Mouse (Mus musculus) forebrain, embryonic 13.5 days (tissue): ENCODE results near the gene Golim4. TPM values are rescaled to one million over a fixed set of nuclear protein-coding genes. Genes with fewer than 3 reads are reported as not detected.

Experiments used
- ATAC-seq: fragments of 200-750 bp; cut with Nextera tagmentation; 2 replicates; pipeline ENCODE4 v1.8.0; 2017
- H3K27ac ChIP-seq: fragments of 300-500 bp; sonication (generic); 2 replicates; pipeline ENCODE4 v1.5.1; 2015; ENCODE audit warnings: inconsistent platforms, mild to moderate bottlenecking, moderate library complexity
- H3K27me3 ChIP-seq: fragments of 300-500 bp; sonication (generic); 2 replicates; pipeline ENCODE4 v1.6.1; 2015; ENCODE audit warnings: mild to moderate bottlenecking, inconsistent platforms
- H3K36me3 ChIP-seq: fragments of 300-500 bp; sonication (generic); 2 replicates; pipeline ENCODE4 v1.6.1; 2015; ENCODE audit warnings: mild to moderate bottlenecking, inconsistent platforms; ENCODE audit not compliant: poor library complexity, severe bottlenecking
- H3K4me1 ChIP-seq: fragments of 300-500 bp; sonication (generic); 2 replicates; pipeline ENCODE4 v1.6.1; 2015; ENCODE audit warnings: inconsistent platforms
- H3K4me2 ChIP-seq: fragments of 300-500 bp; sonication (generic); 2 replicates; pipeline ENCODE4 v1.6.1; 2015; ENCODE audit warnings: inconsistent platforms, mild to moderate bottlenecking, moderate library complexity
- H3K4me3 ChIP-seq: fragments of 300-500 bp; sonication (generic); 2 replicates; pipeline ENCODE4 v1.5.1; 2015; ENCODE audit warnings: mild to moderate bottlenecking, inconsistent platforms
- H3K9ac ChIP-seq: fragments of 300-500 bp; sonication (generic); 2 replicates; pipeline ENCODE4 v1.6.1; 2015; ENCODE audit warnings: mild to moderate bottlenecking, inconsistent platforms
- H3K9me3 ChIP-seq: fragments of 300-500 bp; sonication (generic); replicated peaks from 2 replicates; pipeline ENCODE4 v1.6.1; 2016; ENCODE audit warnings: inconsistent platforms
- WGBS: fragments of 180-500 bp; shearing (Covaris S2); methylation state at CpG from one replicate; pipeline ENCODE4 v1.1.7; 2015; 5-methylcytosine and 5-hydroxymethylcytosine counted together
- polyA plus RNA-seq: library from polyadenylated mRNA; unstranded; fragments of >200 nt; fragmentation: Nextera tagmentation; extraction: Ambion mirVana; gene quantifications from 2 replicates; pipeline ENCODE4 v1.2.1, GENCODE M21; 2015

Golim4 gene
- polyA plus RNA-seq, 1 experiment from 2014 or later: 39.6 TPM

DNA sequence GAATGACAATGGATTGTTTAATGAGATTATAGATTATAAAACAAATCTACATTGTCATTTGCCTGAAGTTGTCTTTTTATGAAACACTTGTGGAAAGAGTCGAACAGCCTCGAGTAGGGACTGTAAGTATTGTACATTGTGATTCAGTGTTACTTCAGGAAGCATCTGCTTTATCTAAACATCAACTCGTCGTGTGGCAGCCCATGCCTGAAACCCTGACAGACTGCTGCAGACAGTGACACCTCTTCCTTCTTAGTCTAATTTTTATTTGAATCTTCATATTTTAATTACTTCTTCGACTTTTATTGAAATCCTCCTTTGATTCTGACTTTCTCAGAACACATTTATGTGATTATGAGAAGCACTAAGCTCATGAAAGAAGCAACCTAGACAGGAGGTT lies 7.4 kb downstream of the Golim4 start:
- 88% methylated on average over 5 of the region's 5 CpGs for WGBS
- Histone ChIP-seq H3K27ac (no peak overlapping the region), H3K4me2 (no peak overlapping the region), H3K9ac (no peak overlapping the region), H3K36me3 (peaks cover 11% of the 10 kb centered on the region), H3K4me3 (no peak overlapping the region), H3K4me1 (peaks cover 30% of the 10 kb centered on the region), H3K9me3 (no peaks in the 10 kb centered on the region), H3K27me3 (no peaks in the 10 kb centered on the region)
- no peak for ATAC-seq

- 90% methylated on average over 2 of the region's 2 CpGs for WGBS
- Histone ChIP-seq H3K36me3 (peaks cover 11% of the 10 kb centered on the region), H3K9me3 (no peaks in the 10 kb centered on the region), H3K27me3 (no peaks in the 10 kb centered on the region), H3K4me2 (no peak overlapping the region), H3K27ac (no peak overlapping the region), H3K4me3 (no peak overlapping the region), H3K9ac (no peak overlapping the region), H3K4me1 (peaks cover 23% of the 10 kb centered on the region)
- no peak for ATAC-seq
Measured at GRCm38 (mm10) chr3:75948541-75949095, 8.1 kb downstream of the Golim4 start.

GRCm38 (mm10) chr3:75948003-75948402 lies 8.7 kb downstream of the Golim4 start:
- H3K4me2 ChIP-seq: no peak overlapping the region
- no peak overlapping the region for H3K9ac ChIP-seq
- H3K27me3 ChIP-seq: no peaks in the 10 kb centered on the region
- H3K36me3 ChIP-seq: peaks cover 11% of the 10 kb centered on the region
- no peak for ATAC-seq
- WGBS: 90% methylated on average over 1 of the region's 1 CpGs
- no peaks in the 10 kb centered on the region for H3K9me3 ChIP-seq
- peaks cover 19% of the 10 kb centered on the region for H3K4me1 ChIP-seq
- no peak overlapping the region for H3K27ac ChIP-seq
- no peak overlapping the region for H3K4me3 ChIP-seq

- Histone ChIP-seq H3K9ac (no peak overlapping the region), H3K4me2 (no peak overlapping the region), H3K27ac (peak overlapping the region; percentile 71), H3K36me3 (peaks cover 8% of the 10 kb centered on the region), H3K4me1 (peaks cover 12% of the 10 kb centered on the region), H3K9me3 (no peaks in the 10 kb centered on the region), H3K4me3 (no peak overlapping the region), H3K27me3 (no peaks in the 10 kb centered on the region)
- ATAC-seq: peak; percentile 69
- WGBS: 68% methylated on average over 12 of the region's 12 CpGs
Measured at GRCm38 (mm10) chr3:75942303-75943060, 14.3 kb downstream of the Golim4 start.

DNA sequence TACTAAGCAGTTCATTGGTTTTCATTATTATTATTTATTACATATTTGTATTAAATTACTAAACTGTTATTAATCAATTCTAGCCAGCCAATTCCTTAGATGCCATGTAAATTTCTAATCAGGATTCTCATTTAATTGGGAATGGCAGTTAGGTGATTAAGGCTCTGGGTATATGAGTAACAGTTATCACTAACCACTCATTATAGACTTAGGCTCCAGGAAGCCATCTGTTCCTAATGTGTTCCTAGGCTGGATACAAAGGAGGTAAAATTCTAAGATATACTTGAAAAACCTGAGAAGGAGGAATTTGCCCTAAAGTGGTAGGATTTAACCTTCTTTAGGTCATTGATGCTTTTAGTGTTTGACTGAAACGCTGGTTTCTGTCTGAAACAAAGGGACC lies 14.9 kb downstream of the Golim4 start:
- Histone ChIP-seq H3K36me3 (peaks cover 1% of the 10 kb centered on the region), H3K4me2 (no peak overlapping the region), H3K4me3 (no peak overlapping the region), H3K27ac (peak overlapping the region; percentile 71), H3K9ac (no peak overlapping the region), H3K4me1 (peaks cover 12% of the 10 kb centered on the region), H3K27me3 (no peaks in the 10 kb centered on the region), H3K9me3 (no peaks in the 10 kb centered on the region)
- WGBS: 67% methylated on average over 1 of the region's 1 CpGs
- peak; percentile 50; the same call in 1 of the 2 replicates for ATAC-seq

DNA sequence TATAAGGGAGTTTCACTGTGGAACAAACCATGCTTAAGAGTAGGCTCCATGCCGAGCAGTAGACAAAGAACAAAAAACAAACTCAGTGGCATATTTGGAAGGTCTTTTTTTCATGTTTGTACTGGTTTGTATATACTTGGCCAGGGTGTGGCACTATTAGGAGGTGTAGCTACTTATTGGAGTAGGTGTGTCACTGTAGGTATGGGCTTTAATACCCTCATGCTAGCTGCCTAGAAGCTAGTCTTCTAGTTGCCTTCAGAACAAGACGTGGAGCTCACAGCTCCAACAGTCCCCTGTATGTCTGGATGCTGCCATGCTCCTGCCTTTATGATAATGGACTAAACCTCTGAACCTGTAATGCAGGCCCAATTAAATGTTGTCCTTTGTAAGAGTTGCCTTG lies 20.6 kb downstream of the Golim4 start:
- Histone ChIP-seq H3K27ac (no peak overlapping the region), H3K4me2 (no peak overlapping the region), H3K9ac (no peak overlapping the region), H3K9me3 (no peaks in the 10 kb centered on the region), H3K4me1 (no peaks in the 10 kb centered on the region), H3K4me3 (no peak overlapping the region), H3K27me3 (no peaks in the 10 kb centered on the region), H3K36me3 (no peaks in the 10 kb centered on the region)
- WGBS: 93% methylated on average over 2 of the region's 2 CpGs
- ATAC-seq: no peak

DNA sequence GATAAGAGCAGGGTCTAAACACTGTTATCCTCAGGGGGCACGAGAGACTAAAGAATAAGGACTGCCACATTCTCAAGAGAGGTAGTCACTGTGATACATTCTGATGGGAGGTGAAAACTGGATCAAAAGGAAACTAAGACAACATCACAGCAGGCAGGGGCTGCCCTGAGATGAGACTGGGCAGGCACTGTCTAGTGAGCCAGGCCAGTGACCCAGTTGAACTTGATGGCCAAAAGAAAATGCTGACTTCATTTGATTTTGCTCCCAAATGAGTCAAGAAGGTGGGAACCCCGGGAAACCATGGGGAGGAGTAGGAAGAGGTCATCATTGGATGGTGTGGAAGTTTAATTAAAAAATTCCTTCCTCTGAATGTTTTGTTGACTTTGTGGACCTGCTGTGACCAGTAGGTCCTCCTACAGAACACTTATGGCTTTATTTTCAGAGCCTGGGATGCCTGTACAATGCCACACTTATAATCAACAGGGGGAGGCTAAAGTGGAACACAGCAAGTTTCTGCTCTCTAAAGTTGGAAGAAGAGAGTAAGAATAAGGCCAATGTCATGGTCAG lies 26.0 kb downstream of the Golim4 start:
- Histone ChIP-seq H3K36me3 (no peaks in the 10 kb centered on the region), H3K4me2 (no peak overlapping the region), H3K4me3 (no peak overlapping the region), H3K9ac (no peak overlapping the region), H3K9me3 (no peaks in the 10 kb centered on the region), H3K27me3 (no peaks in the 10 kb centered on the region), H3K4me1 (peaks cover 8% of the 10 kb centered on the region; the same call in 1 of the 2 replicates), H3K27ac (no peak overlapping the region)
- 85% methylated on average over 2 of the region's 2 CpGs for WGBS
- ATAC-seq: no peak

GRCm38 (mm10) chr3:75929926-75930548 lies 26.7 kb downstream of the Golim4 start:
- WGBS: 96% methylated on average over 7 of the region's 7 CpGs
- ATAC-seq: no peak
- no peaks in the 10 kb centered on the region for H3K27me3 ChIP-seq
- no peak overlapping the region for H3K4me2 ChIP-seq
- H3K27ac ChIP-seq: no peak overlapping the region
- no peaks in the 10 kb centered on the region for H3K9me3 ChIP-seq
- H3K4me1 ChIP-seq: peaks cover 15% of the 10 kb centered on the region
- no peak overlapping the region for H3K9ac ChIP-seq
- H3K36me3 ChIP-seq: no peaks in the 10 kb centered on the region
- H3K4me3 ChIP-seq: no peak overlapping the region

GRCm38 (mm10) chr3:75926327-75926726 lies 30.4 kb downstream of the Golim4 start:
- H3K9ac ChIP-seq: no peak overlapping the region
- WGBS: 69% methylated on average over 3 of the region's 3 CpGs
- ATAC-seq: no peak
- no peak overlapping the region for H3K4me3 ChIP-seq
- H3K36me3 ChIP-seq: no peaks in the 10 kb centered on the region
- H3K27ac ChIP-seq: no peak overlapping the region
- H3K4me2 ChIP-seq: no peak overlapping the region
- no peaks in the 10 kb centered on the region for H3K27me3 ChIP-seq
- H3K4me1 ChIP-seq: peaks cover 20% of the 10 kb centered on the region
- no peaks in the 10 kb centered on the region for H3K9me3 ChIP-seq

DNA sequence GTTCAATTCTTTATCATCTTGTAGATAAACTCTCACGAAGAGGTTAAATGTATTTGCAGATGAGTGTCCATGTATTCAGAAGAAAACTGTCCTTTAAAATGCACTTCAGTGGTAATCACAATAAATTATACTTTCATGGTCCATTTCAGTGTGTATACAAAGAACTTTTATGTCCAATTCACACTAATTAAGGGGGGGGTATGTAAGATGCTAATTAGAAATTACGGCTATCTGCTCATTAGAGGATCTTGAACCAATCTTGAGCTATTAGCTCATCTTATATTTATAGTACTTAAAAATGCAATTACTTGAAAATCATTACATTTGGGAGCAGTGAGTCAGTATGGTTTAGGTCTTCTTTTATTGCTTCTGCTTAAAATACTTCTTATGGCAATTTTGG lies 31.6 kb downstream of the Golim4 start:
- H3K27me3 ChIP-seq: no peaks in the 10 kb centered on the region
- WGBS: 25% methylated on average over 2 of the region's 2 CpGs
- no peaks in the 10 kb centered on the region for H3K9me3 ChIP-seq
- H3K36me3 ChIP-seq: no peaks in the 10 kb centered on the region
- no peak overlapping the region for H3K9ac ChIP-seq
- ATAC-seq: peak; percentile 64; the same call in 1 of the 2 replicates
- no peak overlapping the region for H3K27ac ChIP-seq
- H3K4me1 ChIP-seq: peaks cover 20% of the 10 kb centered on the region
- H3K4me2 ChIP-seq: no peak overlapping the region
- H3K4me3 ChIP-seq: no peak overlapping the region

- no peak for ATAC-seq
- peaks cover 10% of the 10 kb centered on the region for H3K4me1 ChIP-seq
- no peak overlapping the region for H3K27ac ChIP-seq
- no peaks in the 10 kb centered on the region for H3K27me3 ChIP-seq
- no peaks in the 10 kb centered on the region for H3K9me3 ChIP-seq
- H3K4me3 ChIP-seq: no peak overlapping the region
- H3K4me2 ChIP-seq: no peak overlapping the region
- H3K36me3 ChIP-seq: no peaks in the 10 kb centered on the region
- H3K9ac ChIP-seq: no peak overlapping the region
- 94% methylated on average over 17 of the region's 17 CpGs for WGBS
Measured at GRCm38 (mm10) chr3:75917770-75918503, 38.8 kb downstream of the Golim4 start.

DNA sequence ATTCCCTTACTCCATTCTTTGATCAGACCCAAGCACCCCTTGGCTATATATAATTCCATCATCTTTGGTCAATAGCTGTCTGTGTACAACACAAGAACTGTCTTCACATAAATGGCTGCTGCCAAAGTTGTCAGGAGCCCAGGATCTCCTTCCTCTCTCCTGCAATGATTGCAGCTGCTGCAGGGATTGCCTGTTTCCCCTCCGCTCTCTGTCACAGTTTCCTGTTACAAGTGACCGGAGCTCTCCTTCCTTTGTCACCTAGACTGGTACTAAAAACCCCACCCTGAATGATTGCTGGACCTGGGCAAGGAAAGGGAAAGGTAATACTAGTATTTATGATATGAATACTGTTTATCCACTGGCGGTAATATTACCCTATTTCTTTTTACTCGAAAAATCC lies 44.0 kb downstream of the Golim4 start:
- H3K4me3 ChIP-seq: no peak overlapping the region
- 0 out of 2 replicates have a peak overlapping the region, but pooled peaks have one; percentile 32 for H3K27ac ChIP-seq
- H3K4me2 ChIP-seq: no peak overlapping the region
- H3K9me3 ChIP-seq: no peaks in the 10 kb centered on the region
- 83% methylated on average over 4 of the region's 4 CpGs for WGBS
- H3K4me1 ChIP-seq: peaks cover 21% of the 10 kb centered on the region
- ATAC-seq: no peak
- no peaks in the 10 kb centered on the region for H3K36me3 ChIP-seq
- no peak overlapping the region for H3K9ac ChIP-seq
- H3K27me3 ChIP-seq: no peaks in the 10 kb centered on the region
